Mouse (Mus musculus) NIH3T3 (cell line): Measurements from ENCODE around the gene Olfr382.
"Not testable (repeated sequence)": the region's sequence is repeated elsewhere in the genome, so short reads cannot be mapped to it uniquely, and the experiment has no call there.

Experiments
- DNase-seq: peaks from one replicate; pipeline ENCODE4 v3.0.0-alpha.2; 2012; ENCODE audit warnings: low read depth

The Olfr382 gene

DNA sequence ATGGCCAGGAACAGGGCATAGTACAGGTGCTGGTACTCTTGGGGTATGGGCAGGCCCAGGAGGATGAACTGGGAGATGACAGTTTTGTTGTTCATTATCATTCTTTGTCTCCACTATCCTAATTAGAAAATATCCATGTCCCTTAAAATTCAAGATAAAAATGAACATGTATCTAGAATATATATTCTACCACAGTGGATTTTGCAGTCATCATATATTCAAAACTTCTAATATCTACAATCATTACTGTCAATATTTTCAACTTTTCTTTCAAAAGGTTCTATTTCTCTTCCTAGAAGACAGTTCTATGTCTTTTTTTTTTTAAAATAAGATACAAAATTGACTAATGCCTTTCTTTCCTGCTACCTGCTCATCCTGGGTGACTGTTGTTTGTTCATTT is at the start of gene Olfr382:
Gene Olfr382 (minus strand): TSS at position 101 of the 400 bp plus-strand sequence.
- DNase-seq: no peak

DNA sequence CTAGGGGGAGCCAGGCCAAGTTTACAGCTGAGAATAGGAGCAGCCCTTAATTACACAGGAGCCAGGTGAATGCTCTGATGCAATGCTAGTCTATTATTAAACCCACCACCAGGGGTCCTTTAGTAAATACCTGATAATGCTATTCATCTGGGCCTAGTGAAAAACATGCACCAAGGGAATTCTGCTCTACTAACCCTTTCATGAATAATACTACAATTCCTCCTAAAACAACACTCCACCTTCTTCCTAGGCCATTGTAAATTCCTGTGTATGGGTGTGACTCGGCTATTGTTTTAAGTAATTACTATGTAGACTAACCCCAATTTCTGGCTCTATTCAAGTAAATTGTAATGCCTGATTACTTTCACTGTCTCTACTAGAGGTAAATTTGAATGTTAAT is 12.0 kb upstream of the Olfr382 start:
- not testable (repeated sequence) for DNase-seq

DNA sequence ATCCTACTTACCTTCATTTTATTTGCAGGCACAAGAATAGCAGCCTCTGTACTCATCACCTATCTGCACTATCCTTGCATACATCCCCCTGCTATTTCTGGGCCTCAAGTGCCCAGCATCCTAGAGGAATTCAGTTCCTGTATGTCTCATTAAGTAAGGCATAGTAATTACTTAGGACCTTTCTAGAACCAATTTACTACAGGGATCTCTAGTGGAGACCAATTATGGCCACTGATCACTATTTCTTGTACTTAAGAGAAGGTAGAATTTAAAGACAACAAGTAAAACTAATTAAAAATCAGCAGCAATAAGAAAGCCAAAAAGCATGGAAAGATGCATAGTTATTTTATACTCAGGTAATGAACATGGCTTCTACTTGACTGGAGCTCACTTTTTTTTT is 25.5 kb downstream of the Olfr382 start, which contains the start of gene Olfr381:
Gene Olfr381 (minus strand): TSS at position 101 of the 400 bp plus-strand sequence.
- no peak for DNase-seq
